In the genomic region with DNA sequence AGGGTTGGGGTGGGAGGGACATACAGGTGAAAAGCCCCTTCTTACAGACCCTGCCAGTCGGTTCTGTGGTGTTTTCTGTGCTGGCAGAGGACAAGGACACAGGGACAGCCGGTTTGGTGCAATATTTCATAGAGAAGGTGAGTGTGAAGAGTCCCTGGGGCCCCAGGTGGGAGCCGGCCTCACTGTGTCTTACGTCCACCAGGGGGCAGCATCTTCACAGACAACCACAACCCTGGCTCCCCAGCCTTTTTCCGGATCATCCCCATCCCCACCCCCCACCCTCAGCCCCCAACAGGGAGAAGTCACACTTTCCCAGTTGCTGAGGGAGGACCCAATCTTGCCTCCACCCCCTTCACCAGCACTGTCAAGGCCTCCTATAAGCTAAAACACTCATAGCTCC, we compare ENCODE assay signal across 9 mouse cellular contexts. TPM values are rescaled to one million over a fixed set of nuclear protein-coding genes. Genes with fewer than 3 reads are reported as not detected.
DNase-seq lines count a peak whose midpoint lies in the region; ATAC-seq lines count a peak whose summit lies in the region.
"Had no signal": no experiment of that assay in that cellular context is flagged by ENCODE, and none has a peak within 500 bp of the region (broad histone marks: within the 10 kb centered on the region; RNA-seq: fewer than 3 reads in every experiment).

No protein-coding gene starts in this region.

- no peak overlapping the region for H3K9ac ChIP-seq in forebrain, embryonic 16.5 days (replicated peaks; ENCODE audit: low read depth, low read length)

- no peaks in the 10 kb centered on the region for H3K36me3 ChIP-seq in forebrain, embryonic 16.5 days (ENCODE audit: control insufficient read depth, insufficient read depth)

- no peaks in the 10 kb centered on the region for H3K9me3 ChIP-seq in forebrain, embryonic 16.5 days (ENCODE audit: control insufficient read depth, low read length)

- no peaks in the 10 kb centered on the region for H3K4me1 ChIP-seq in forebrain, embryonic 16.5 days (replicated peaks; ENCODE audit: control insufficient read depth, insufficient read depth, low read length)
- H3K4me1 ChIP-seq: megakaryocyte, embryonic 14.5 days had no signal

- no peak overlapping the region for H3K4me2 ChIP-seq in forebrain, embryonic 16.5 days (ENCODE audit: low read length)

- ATAC-seq in forebrain, embryonic 16.5 days = 0 out of 2 replicates have a peak, but pooled peaks have one; percentile 23

- WGBS in forebrain, embryonic 16.5 days = 3% methylated on average over 5 of the region's 5 CpGs

- DNase-seq in kidney, adult 18-20 months = peak; percentile 47
- DNase-seq in kidney, adult 11 months = no peak
- peak; percentile 81 for DNase-seq in ES-CJ7 (ENCODE audit: low read depth, low spot score)
- peak; percentile 61 for DNase-seq in cerebellum, adult 11-12 months
- DNase-seq in kidney, postnatal 36 days = peak; percentile 35 to 78
- peak; percentile 29 to 58 for DNase-seq in natural killer cell, adult 2 months (ENCODE audit: low spot score in 2 of 2)
- DNase-seq in thymus, postnatal 25 days = peak; percentile 53

- H3K27me3 ChIP-seq in forebrain, embryonic 16.5 days (replicated peaks; ENCODE audit: control insufficient read depth, insufficient read depth, low read length) = no peaks in the 10 kb centered on the region

- no peak overlapping the region for H3K4me3 ChIP-seq in forebrain, embryonic 16.5 days (replicated peaks; ENCODE audit: low read length)
- H3K4me3 ChIP-seq: megakaryocyte, embryonic 14.5 days had no signal

- H3K27ac ChIP-seq in forebrain, embryonic 16.5 days (ENCODE audit: low read length) = no peak overlapping the region

RNA-seq across cellular contexts. Expression of a gene that starts 15.7 kb away (rescaled TPM):
- polyA plus RNA-seq in forebrain, embryonic 16.5 days (2015; fragmentation: Nextera tagmentation; extraction: Ambion mirVana) = 0.16 and 0.25 TPM in 2 replicates

RNA-seq across cellular contexts. Expression of a gene that starts 23.2 kb away (rescaled TPM):
- 88.9 and 92.2 TPM in 2 replicates for polyA plus RNA-seq in forebrain, embryonic 16.5 days (2015; fragmentation: Nextera tagmentation; extraction: Ambion mirVana)

RNA-seq across cellular contexts. Expression of a gene that starts 32.8 kb away (rescaled TPM):
- 6.2 and 7.1 TPM in 2 replicates for polyA plus RNA-seq in forebrain, embryonic 16.5 days (2015; fragmentation: Nextera tagmentation; extraction: Ambion mirVana)

RNA-seq across cellular contexts. Expression of a gene that starts 49.5 kb away (rescaled TPM):
- polyA plus RNA-seq in forebrain, embryonic 16.5 days (2015; fragmentation: Nextera tagmentation; extraction: Ambion mirVana) = 27.1 and 37.0 TPM in 2 replicates
